ENCODE assay signal across 8 mouse cellular contexts in genomic region chr1:152524987-152525648, GRCm38 (mm10).
DNase-seq lines count a peak whose midpoint lies in the region; ATAC-seq and TF ChIP-seq lines count a peak whose summit lies in the region.

No protein-coding gene starts in this region.

- peak; percentile 64 for ATAC-seq in CD4-positive, CD25-positive, alpha-beta regulatory T cell, adult 4 months
- peak; percentile 51 for ATAC-seq in forebrain, embryonic 11.5 days (replicated peaks; ENCODE audit: low FRiP score)
- peak; percentile 52; the same call in 1 of the 2 replicates for ATAC-seq in heart, embryonic 16.5 days (replicated peaks; ENCODE audit: extremely low read depth, insufficient read depth, low FRiP score)
- ATAC-seq in liver, embryonic 13.5 days (ENCODE audit: low read depth) = peak; percentile 52
- peak; percentile 48 for ATAC-seq in neural tube, embryonic 11.5 days (ENCODE audit: insufficient read depth, low FRiP score, low TSS enrichment)
- ATAC-seq in stomach, postnatal 0 days (ENCODE audit: low FRiP score, low TSS enrichment) = peak; percentile 80

- TF ChIP-seq CTCF in stomach, postnatal 0 days (IDR thresholded peaks at IDR 0.05; ENCODE audit: low read depth) = peak; percentile 92

- no peaks in the 10 kb centered on the region for H3K4me1 ChIP-seq in forebrain, embryonic 11.5 days (replicated peaks; ENCODE audit: control insufficient read depth, insufficient read depth, low read length)
- peaks cover 42% of the 10 kb centered on the region for H3K4me1 ChIP-seq in heart, embryonic 16.5 days (ENCODE audit: control insufficient read depth, insufficient read depth, low read length)
- H3K4me1 ChIP-seq in liver, embryonic 13.5 days (replicated peaks) = 0 out of 2 replicates have a peak, but pooled peaks cover 3% of the 10 kb centered on the region
- no peaks in the 10 kb centered on the region for H3K4me1 ChIP-seq in neural tube, embryonic 11.5 days (ENCODE audit: control insufficient read depth, insufficient read depth, low read length)
- H3K4me1 ChIP-seq in stomach, postnatal 0 days (replicated peaks; ENCODE audit: control insufficient read depth, insufficient read depth) = no peaks in the 10 kb centered on the region

- H3K4me2 ChIP-seq in forebrain, embryonic 11.5 days (ENCODE audit: low read depth, low read length, severe bottlenecking) = no peak overlapping the region
- H3K4me2 ChIP-seq in heart, embryonic 16.5 days (ENCODE audit: low read depth, low read length) = no peak overlapping the region
- H3K4me2 ChIP-seq in liver, embryonic 13.5 days = no peak overlapping the region
- H3K4me2 ChIP-seq in neural tube, embryonic 11.5 days (ENCODE audit: low read depth) = no peak overlapping the region
- no peak overlapping the region for H3K4me2 ChIP-seq in stomach, postnatal 0 days (replicated peaks; ENCODE audit: low read depth)

- no peaks in the 10 kb centered on the region for H3K9me3 ChIP-seq in forebrain, embryonic 11.5 days (ENCODE audit: control insufficient read depth, low read length)
- no peaks in the 10 kb centered on the region for H3K9me3 ChIP-seq in heart, embryonic 16.5 days (replicated peaks; ENCODE audit: control insufficient read depth, low read length)
- H3K9me3 ChIP-seq in liver, embryonic 13.5 days (replicated peaks) = no peaks in the 10 kb centered on the region
- no peaks in the 10 kb centered on the region for H3K9me3 ChIP-seq in neural tube, embryonic 11.5 days (ENCODE audit: control insufficient read depth, low read length)
- H3K9me3 ChIP-seq in stomach, postnatal 0 days (ENCODE audit: control insufficient read depth, low read length) = no peaks in the 10 kb centered on the region

- no peaks in the 10 kb centered on the region for H3K36me3 ChIP-seq in forebrain, embryonic 11.5 days (ENCODE audit: control insufficient read depth, insufficient read depth, low read length)
- H3K36me3 ChIP-seq in heart, embryonic 16.5 days (ENCODE audit: control insufficient read depth, insufficient read depth) = peaks cover 43% of the 10 kb centered on the region
- H3K36me3 ChIP-seq in liver, embryonic 13.5 days = peaks cover 18% of the 10 kb centered on the region
- H3K36me3 ChIP-seq in neural tube, embryonic 11.5 days (ENCODE audit: control insufficient read depth, insufficient read depth, low read length) = peaks cover 2% of the 10 kb centered on the region; the same call in 1 of the 2 replicates
- H3K36me3 ChIP-seq in stomach, postnatal 0 days (ENCODE audit: control insufficient read depth, insufficient read depth, low read length) = peaks cover 8% of the 10 kb centered on the region; the same call in 1 of the 2 replicates

- TF ChIP-seq EP300 in stomach, postnatal 0 days (optimal IDR thresholded peaks at IDR 0.05) = no peak

- no peak overlapping the region for H3K27ac ChIP-seq in forebrain, embryonic 11.5 days (ENCODE audit: low read depth, low read length)
- peak overlapping the region; percentile 90 for H3K27ac ChIP-seq in heart, embryonic 16.5 days (ENCODE audit: low read length)
- no peak overlapping the region for H3K27ac ChIP-seq in liver, embryonic 13.5 days
- H3K27ac ChIP-seq in neural tube, embryonic 11.5 days (ENCODE audit: low read depth, low read length) = no peak overlapping the region
- H3K27ac ChIP-seq in stomach, postnatal 0 days (replicated peaks) = no peak overlapping the region

- DNase-seq in c-Kit-negative CD71-positive TER-119-positive erythroid progenitor cells, embryonic 14.5 days (ENCODE audit: low read depth, low spot score) = peak; percentile 38
- peak; percentile 76 for DNase-seq in forebrain, embryonic 11.5 days (ENCODE audit: low spot score)
- DNase-seq in kidney, postnatal 25 days = peak; percentile 67 to 77
- DNase-seq in liver, embryonic 13.5 days = peak; percentile 22
- peak; percentile 80 for DNase-seq in neural tube, embryonic 11.5 days (ENCODE audit: low spot score)
- peak; percentile 76 for DNase-seq in stomach, postnatal 0 days (ENCODE audit: low spot score)

- H3K27me3 ChIP-seq in forebrain, embryonic 11.5 days (ENCODE audit: control insufficient read depth, insufficient read depth, low read length) = no peaks in the 10 kb centered on the region
- no peaks in the 10 kb centered on the region for H3K27me3 ChIP-seq in heart, embryonic 16.5 days (ENCODE audit: control insufficient read depth, insufficient read depth, low read length)
- H3K27me3 ChIP-seq in liver, embryonic 13.5 days = no peaks in the 10 kb centered on the region
- no peaks in the 10 kb centered on the region for H3K27me3 ChIP-seq in neural tube, embryonic 11.5 days (ENCODE audit: control insufficient read depth, insufficient read depth, low read length)
- no peaks in the 10 kb centered on the region for H3K27me3 ChIP-seq in stomach, postnatal 0 days (ENCODE audit: control insufficient read depth, insufficient read depth, low read length)

- H3K4me3 ChIP-seq in forebrain, embryonic 11.5 days (ENCODE audit: low read depth, low read length) = no peak overlapping the region
- no peak overlapping the region for H3K4me3 ChIP-seq in heart, embryonic 16.5 days (ENCODE audit: low read length)
- H3K4me3 ChIP-seq in liver, embryonic 13.5 days (replicated peaks) = no peak overlapping the region
- no peak overlapping the region for H3K4me3 ChIP-seq in neural tube, embryonic 11.5 days (ENCODE audit: low read depth, low read length)
- H3K4me3 ChIP-seq in stomach, postnatal 0 days (ENCODE audit: low read depth, low read length) = no peak overlapping the region

- H3K9ac ChIP-seq in forebrain, embryonic 11.5 days (ENCODE audit: low read length) = no peak overlapping the region
- H3K9ac ChIP-seq in heart, embryonic 16.5 days (ENCODE audit: low read length) = peak overlapping the region; percentile 55
- H3K9ac ChIP-seq in liver, embryonic 13.5 days = no peak overlapping the region
- no peak overlapping the region for H3K9ac ChIP-seq in neural tube, embryonic 11.5 days (ENCODE audit: low read length)
- no peak overlapping the region for H3K9ac ChIP-seq in stomach, postnatal 0 days (ENCODE audit: low read length)

- WGBS in forebrain, embryonic 11.5 days = 19% methylated on average over 6 of the region's 6 CpGs
- WGBS in heart, embryonic 16.5 days = 11% methylated on average over 6 of the region's 6 CpGs
- WGBS in liver, embryonic 13.5 days (ENCODE audit: insufficient replicate concordance) = 14% methylated on average over 6 of the region's 6 CpGs
- 28% methylated on average over 6 of the region's 6 CpGs for WGBS in neural tube, embryonic 11.5 days
- WGBS in stomach, postnatal 0 days = 20% methylated on average over 6 of the region's 6 CpGs

Comparison
In these comparisons a context has a peak if more than half of its experiments do, and no peak if none do; other contexts are left out.
1. DNase-seq: peak in every context shown above with its lines; median percentile 80 in neural tube, embryonic 11.5 days; 76 in forebrain, embryonic 11.5 days; 76 in stomach, postnatal 0 days; 72 in kidney, postnatal 25 days; 38 in c-Kit-negative CD71-positive TER-119-positive erythroid progenitor cells, embryonic 14.5 days; 22 in liver, embryonic 13.5 days.